Mouse (Mus musculus) cerebellum, adult 2 months (tissue): ENCODE results near the gene Rab3il1.

Source experiments
- CTCF ChIP-seq: fragments of 200-500 bp; IDR thresholded peaks from 2 replicates; pipeline ENCODE4 v1.5.1; 2011; ENCODE audit warnings: low read depth, mild to moderate bottlenecking, control low read depth, low read length, moderate library complexity, borderline replicate concordance; ENCODE audit not compliant: insufficient read depth
- POLR2A ChIP-seq: fragments of 200-500 bp; IDR thresholded peaks from 2 replicates; pipeline ENCODE4 v1.6.1; 2011; ENCODE audit warnings: low read length, control low read depth, borderline replicate concordance; ENCODE audit not compliant: insufficient read depth

- TF ChIP-seq POLR2A (no peak), CTCF (no peak)
Observed at GRCm38 (mm10) chr19:9982852-9983542, 18.5 kb upstream of the Rab3il1 start.
